21 mouse cellular contexts compared by ENCODE assay signal in the genomic region with DNA sequence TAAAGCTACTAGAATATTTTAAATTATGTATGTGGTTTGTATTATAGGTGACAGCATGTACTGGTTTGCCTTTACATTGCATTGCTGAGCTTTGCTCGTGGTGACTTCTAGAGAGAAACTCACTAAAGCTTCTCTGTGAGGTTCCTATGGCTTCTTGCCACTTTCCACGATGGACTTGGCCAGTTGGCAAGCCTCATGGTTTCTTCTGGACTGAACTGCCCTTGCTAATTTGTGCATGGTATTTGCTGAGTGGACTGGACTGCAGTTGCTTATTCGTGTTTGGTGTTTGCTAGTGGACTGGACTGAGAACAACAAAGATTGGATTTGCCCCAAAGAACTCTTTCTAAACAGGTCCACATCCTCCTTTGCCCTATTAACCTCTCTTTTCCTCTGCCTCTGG. TPM values are rescaled to one million over a fixed set of nuclear protein-coding genes. Genes with fewer than 3 reads are reported as not detected.
A peak's percentile ranks its signal among the peaks of the same experiment; 100 is the strongest.
DNase-seq lines count a peak whose midpoint lies in the region; ATAC-seq and TF ChIP-seq lines count a peak whose summit lies in the region.
"Had no signal": no experiment of that assay in that cellular context is flagged by ENCODE, and none has a peak within 500 bp of the region (broad histone marks: within the 10 kb centered on the region; RNA-seq: fewer than 3 reads in every experiment).

No protein-coding gene starts in this region.

- H3K27ac ChIP-seq in hindbrain, postnatal 0 days, result no peak overlapping the region
- no peak overlapping the region for H3K27ac ChIP-seq in hindbrain, embryonic 14.5 days
- H3K27ac ChIP-seq in liver, adult 2 months (replicated peaks; ENCODE audit: insufficient read depth, low read depth, low read length), result peak overlapping the region; percentile 24; the same call in 1 of the 2 replicates
- no peak overlapping the region for H3K27ac ChIP-seq in liver, postnatal 0 days (ENCODE audit: low read depth)
- H3K27ac ChIP-seq: embryonic facial prominence, embryonic 12.5 days; forebrain, embryonic 13.5 days; heart, embryonic 15.5 days; liver, embryonic 12.5 days; macrophage; midbrain, embryonic 13.5 days; neural tube, embryonic 13.5 days had no signal

- TF ChIP-seq CTCF in hindbrain, postnatal 0 days (IDR thresholded peaks at IDR 0.05; ENCODE audit: low read depth), result no peak
- TF ChIP-seq CTCF in liver, adult 2 months (IDR thresholded peaks at IDR 0.05; ENCODE audit: low read depth, low read length), result no peak
- TF ChIP-seq CTCF in liver, postnatal 0 days (IDR thresholded peaks at IDR 0.05; ENCODE audit: low read depth), result no peak

- WGBS in hindbrain, postnatal 0 days, result 67% methylated on average over 3 of the region's 3 CpGs
- 88% methylated on average over 3 of the region's 3 CpGs for WGBS in hindbrain, embryonic 14.5 days
- WGBS in liver, adult 2 months, result 17% methylated on average over 3 of the region's 3 CpGs
- WGBS in liver, postnatal 0 days (ENCODE audit: insufficient replicate concordance), result 81% methylated on average over 3 of the region's 3 CpGs

- no peak for TF ChIP-seq EP300 in liver, postnatal 0 days (IDR thresholded peaks at IDR 0.05; ENCODE audit: low read depth)

- H3K9ac ChIP-seq in hindbrain, postnatal 0 days (replicated peaks; ENCODE audit: low read length), result no peak overlapping the region
- no peak overlapping the region for H3K9ac ChIP-seq in hindbrain, embryonic 14.5 days
- H3K9ac ChIP-seq in liver, adult 2 months (ENCODE audit: low read depth, low read length), result no peak overlapping the region
- H3K9ac ChIP-seq in liver, postnatal 0 days (replicated peaks), result no peak overlapping the region
- H3K9ac ChIP-seq: embryonic facial prominence, embryonic 12.5 days; forebrain, embryonic 13.5 days; heart, embryonic 15.5 days; liver, embryonic 12.5 days; lung, embryonic 14.5 days; midbrain, embryonic 13.5 days; neural tube, embryonic 13.5 days had no signal

- no peak for TF ChIP-seq POLR2A in liver, adult 2 months (IDR thresholded peaks at IDR 0.05; ENCODE audit: extremely low read depth, insufficient read depth, low read length)

- no peak for ATAC-seq in hindbrain, postnatal 0 days
- no peak for ATAC-seq in hindbrain, embryonic 14.5 days (ENCODE audit: low FRiP score)
- ATAC-seq in liver, postnatal 0 days, result no peak
- ATAC-seq: forebrain, embryonic 13.5 days; inflammation-experienced regulatory T-cells, adult 6 months; liver, embryonic 12.5 days; midbrain, embryonic 13.5 days had no signal

- H3K9me3 ChIP-seq in hindbrain, postnatal 0 days (ENCODE audit: low read length), result no peaks in the 10 kb centered on the region
- no peaks in the 10 kb centered on the region for H3K9me3 ChIP-seq in hindbrain, embryonic 14.5 days (ENCODE audit: control insufficient read depth, low read length)
- H3K9me3 ChIP-seq in liver, postnatal 0 days (ENCODE audit: low read length), result no peaks in the 10 kb centered on the region
- H3K9me3 ChIP-seq: embryonic facial prominence, embryonic 12.5 days; forebrain, embryonic 13.5 days; heart, embryonic 15.5 days; liver, embryonic 12.5 days; midbrain, embryonic 13.5 days; neural tube, embryonic 13.5 days had no signal

- H3K4me3 ChIP-seq in hindbrain, postnatal 0 days (ENCODE audit: low read length), result no peak overlapping the region
- no peak overlapping the region for H3K4me3 ChIP-seq in hindbrain, embryonic 14.5 days (replicated peaks; ENCODE audit: low read length)
- H3K4me3 ChIP-seq in liver, adult 2 months (ENCODE audit: insufficient read depth, low read depth, low read length), result no peak overlapping the region
- no peak overlapping the region for H3K4me3 ChIP-seq in liver, postnatal 0 days (ENCODE audit: low read depth, low read length)
- H3K4me3 ChIP-seq: embryonic facial prominence, embryonic 12.5 days; erythroblast, embryonic 14.5 days; forebrain, embryonic 13.5 days; heart, embryonic 15.5 days; liver, embryonic 12.5 days; midbrain, embryonic 13.5 days; neural tube, embryonic 13.5 days had no signal

- H3K79me2 ChIP-seq in liver, adult 2 months (ENCODE audit: control insufficient read depth, insufficient read depth, low read length), result peaks cover 10% of the 10 kb centered on the region; the same call in 1 of the 2 replicates

- H3K27me3 ChIP-seq in hindbrain, postnatal 0 days (ENCODE audit: insufficient read depth, low read length), result no peaks in the 10 kb centered on the region
- no peaks in the 10 kb centered on the region for H3K27me3 ChIP-seq in hindbrain, embryonic 14.5 days (ENCODE audit: control insufficient read depth, insufficient read depth, low read length)
- no peaks in the 10 kb centered on the region for H3K27me3 ChIP-seq in liver, adult 2 months (ENCODE audit: control insufficient read depth, insufficient read depth, low read length)
- H3K27me3 ChIP-seq in liver, postnatal 0 days (ENCODE audit: insufficient read depth, low read length), result no peaks in the 10 kb centered on the region
- H3K27me3 ChIP-seq: CH12.LX; embryonic facial prominence, embryonic 12.5 days; forebrain, embryonic 13.5 days; heart, embryonic 15.5 days; liver, embryonic 12.5 days; midbrain, embryonic 13.5 days; neural tube, embryonic 13.5 days had no signal

- peak; percentile 29 for DNase-seq in gastrocnemius, adult 18-20 months (ENCODE audit: low spot score)
- DNase-seq in gastrocnemius, postnatal 4 days (ENCODE audit: low spot score in 2 of 2), result no peak
- DNase-seq in hindbrain, postnatal 0 days (ENCODE audit: low spot score), result peak; percentile 38
- no peak for DNase-seq in hindbrain, embryonic 14.5 days (ENCODE audit: low spot score)
- peak; percentile 98 for DNase-seq in liver, adult 2 months (ENCODE audit: extremely low read depth, low read depth, low spot score)
- DNase-seq in liver, postnatal 0 days, result no peak
- no peak for DNase-seq in embryo, embryonic 10 days (ENCODE audit: low spot score)
- DNase-seq: cerebellum, adult 18-20 months; lung, embryonic 14.5 days; spleen, adult 18-20 months; thymus, postnatal 25 days had no signal

- H3K4me2 ChIP-seq in hindbrain, postnatal 0 days (ENCODE audit: low read depth, low read length), result no peak overlapping the region
- H3K4me2 ChIP-seq in hindbrain, embryonic 14.5 days (replicated peaks), result no peak overlapping the region
- no peak overlapping the region for H3K4me2 ChIP-seq in liver, postnatal 0 days (ENCODE audit: low read depth, low read length)
- H3K4me2 ChIP-seq: embryonic facial prominence, embryonic 12.5 days; forebrain, embryonic 13.5 days; heart, embryonic 15.5 days; liver, embryonic 12.5 days; lung, embryonic 14.5 days; midbrain, embryonic 13.5 days; neural tube, embryonic 13.5 days had no signal

- no peaks in the 10 kb centered on the region for H3K4me1 ChIP-seq in hindbrain, postnatal 0 days (ENCODE audit: insufficient read depth, low read length)
- H3K4me1 ChIP-seq in hindbrain, embryonic 14.5 days (replicated peaks; ENCODE audit: control insufficient read depth, insufficient read depth, low read length), result no peaks in the 10 kb centered on the region
- H3K4me1 ChIP-seq in liver, adult 2 months (ENCODE audit: control insufficient read depth, insufficient read depth, low read length), result peaks cover 6% of the 10 kb centered on the region
- no peaks in the 10 kb centered on the region for H3K4me1 ChIP-seq in liver, postnatal 0 days (ENCODE audit: insufficient read depth)
- H3K4me1 ChIP-seq: embryonic facial prominence, embryonic 12.5 days; forebrain, embryonic 13.5 days; heart, embryonic 15.5 days; midbrain, embryonic 13.5 days; neural tube, embryonic 13.5 days had no signal

- peaks cover 2% of the 10 kb centered on the region; the same call in 1 of the 2 replicates for H3K36me3 ChIP-seq in hindbrain, postnatal 0 days (ENCODE audit: insufficient read depth, low read length)
- H3K36me3 ChIP-seq in hindbrain, embryonic 14.5 days (replicated peaks; ENCODE audit: control insufficient read depth, insufficient read depth), result peaks cover 4% of the 10 kb centered on the region; the same call in 1 of the 2 replicates
- peaks cover 26% of the 10 kb centered on the region for H3K36me3 ChIP-seq in liver, adult 2 months (ENCODE audit: control insufficient read depth, insufficient read depth, low read length)
- H3K36me3 ChIP-seq in liver, postnatal 0 days (replicated peaks; ENCODE audit: insufficient read depth, low read length), result peaks cover 17% of the 10 kb centered on the region

RNA-seq across cellular contexts. Expression of a gene that starts 55.6 kb away (rescaled TPM):
- total RNA-seq in gastrocnemius, adult 18-20 months (2021), result 10 to 100 TPM; 12.2 to 16.7 TPM
- 10 to 100 TPM; 27.8 to 29.7 TPM for total RNA-seq in gastrocnemius, postnatal 4 days (2021)
- 6.3 and 7.8 TPM in 2 replicates for total RNA-seq in hindbrain, postnatal 0 days (2014; rRNA removed)
- 4.1 and 4.5 TPM in 2 replicates for polyA plus RNA-seq in hindbrain, postnatal 0 days (2015; fragmentation: Nextera tagmentation; extraction: Ambion mirVana)
- polyA plus RNA-seq in hindbrain, embryonic 14.5 days (2014; fragmentation: Nextera tagmentation; extraction: Ambion mirVana), result 5.4 and 5.7 TPM in 2 replicates
- 19.7 and 21.1 TPM in 2 replicates for total RNA-seq in liver, adult 2 months (2014; rRNA removed)
- 17.4 and 20.0 TPM in 2 replicates for polyA plus RNA-seq in liver, adult 2 months (2012; rRNA removed)
- polyA plus RNA-seq in liver, postnatal 0 days (2015; fragmentation: Nextera tagmentation; extraction: Ambion mirVana), result 4.5 and 5.3 TPM in 2 replicates

Comparison
In these comparisons a context has a peak if more than half of its experiments do, and no peak if none do; other contexts are left out.
1. DNase-seq: peak in gastrocnemius, adult 18-20 months (single experiment), hindbrain, postnatal 0 days (single experiment) and liver, adult 2 months (single experiment); none in gastrocnemius, postnatal 4 days (0 of 2), hindbrain, embryonic 14.5 days (single experiment), liver, postnatal 0 days (single experiment) and embryo, embryonic 10 days (single experiment).